Mouse (Mus musculus) cerebellum, adult (tissue): ENCODE results near the gene Inf2.

Experiments
- ATAC-seq: cut with Nextera tagmentation; 2 replicates; pipeline ENCODE4 v1.9.2; 2017; ENCODE audit warnings: mild to moderate bottlenecking, moderate library complexity, mixed read lengths; ENCODE audit not compliant: insufficient number of reproducible peaks, low FRiP score, low TSS enrichment

The Inf2 gene

DNA sequence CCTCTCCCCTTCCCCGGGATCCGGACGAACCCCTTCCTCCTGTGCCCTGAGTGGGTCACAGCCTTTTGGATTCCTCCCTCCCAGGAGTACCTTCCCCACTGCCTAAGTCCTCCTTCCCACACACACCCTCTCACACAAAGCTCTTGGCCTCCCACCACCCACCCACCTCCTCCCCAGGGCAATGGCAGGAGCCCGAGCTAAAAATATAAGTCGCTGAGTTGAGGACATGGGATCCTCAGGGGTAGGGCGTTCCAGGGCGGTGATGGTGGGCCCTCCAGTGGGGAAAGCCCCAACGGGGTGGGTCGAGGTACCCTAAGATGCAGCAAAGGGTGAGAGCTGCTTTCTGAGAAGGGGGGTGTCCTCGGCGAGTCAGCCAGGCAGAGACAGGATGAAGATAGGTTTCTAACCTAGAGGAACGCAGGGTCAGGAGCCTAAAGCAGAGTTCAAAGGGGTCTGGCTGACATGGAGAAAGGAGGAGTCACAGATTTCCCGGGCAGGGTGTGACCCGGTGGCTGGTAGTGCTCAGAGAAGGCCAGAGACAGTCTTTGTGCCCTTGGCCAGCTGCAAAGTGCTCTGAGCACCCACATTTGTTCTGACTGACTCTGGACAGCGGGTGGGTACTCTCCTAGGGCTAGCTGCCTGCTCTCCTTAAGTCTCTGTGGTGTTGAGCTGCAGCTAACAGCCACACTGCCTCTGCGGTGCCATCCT lies 31.9 kb downstream of the Inf2 start:
- no peak for ATAC-seq

DNA sequence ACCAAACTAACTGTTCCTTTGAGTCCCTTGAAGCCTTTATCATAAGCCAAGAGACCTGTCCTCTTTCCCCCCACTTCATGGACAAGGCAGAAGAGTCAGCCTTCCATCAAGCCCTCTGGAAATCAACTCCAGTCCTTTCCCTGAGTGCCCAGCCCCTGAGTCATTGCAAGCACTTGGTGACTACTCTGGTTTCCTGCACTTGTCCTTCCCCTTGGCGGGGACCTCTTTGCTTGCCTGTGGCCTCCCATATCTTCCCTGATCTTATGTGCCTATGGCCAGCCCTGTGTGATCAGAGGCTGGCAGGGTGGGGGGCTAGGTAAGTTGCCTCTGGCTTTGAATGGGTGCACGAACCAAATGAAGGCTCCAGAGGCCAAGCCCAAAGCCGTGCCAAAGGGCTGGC lies 33.3 kb downstream of the Inf2 start:
- ATAC-seq = no peak

- 0 out of 2 replicates have a peak, but pooled peaks have one; percentile 9 for ATAC-seq
Measured at GRCm38 (mm10) chr12:112623742-112624141, 35.2 kb downstream of the Inf2 start.

GRCm38 (mm10) chr12:112625700-112626099 lies 37.1 kb downstream of the Inf2 start:
- no peak for ATAC-seq

DNA sequence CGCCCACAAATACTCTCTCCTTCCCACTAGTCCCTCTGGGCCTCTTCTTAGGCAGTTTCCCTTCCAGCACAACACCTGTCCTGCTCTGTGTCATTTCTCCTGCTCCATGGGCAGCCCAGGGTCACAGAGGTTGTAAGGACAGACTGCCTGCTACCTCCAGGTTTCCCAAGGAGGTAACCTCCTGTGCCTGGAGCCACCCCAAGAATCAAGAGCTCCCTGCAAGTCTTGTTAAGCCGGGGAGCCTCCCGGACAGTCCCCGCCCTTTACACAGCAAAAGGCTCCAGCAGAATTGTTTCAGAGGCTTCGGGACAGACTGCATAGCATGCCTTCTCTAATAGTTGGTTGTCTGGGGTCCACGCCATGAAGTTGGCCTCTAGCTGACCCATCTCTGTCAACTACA lies 37.9 kb downstream of the Inf2 start:
- no peak for ATAC-seq

DNA sequence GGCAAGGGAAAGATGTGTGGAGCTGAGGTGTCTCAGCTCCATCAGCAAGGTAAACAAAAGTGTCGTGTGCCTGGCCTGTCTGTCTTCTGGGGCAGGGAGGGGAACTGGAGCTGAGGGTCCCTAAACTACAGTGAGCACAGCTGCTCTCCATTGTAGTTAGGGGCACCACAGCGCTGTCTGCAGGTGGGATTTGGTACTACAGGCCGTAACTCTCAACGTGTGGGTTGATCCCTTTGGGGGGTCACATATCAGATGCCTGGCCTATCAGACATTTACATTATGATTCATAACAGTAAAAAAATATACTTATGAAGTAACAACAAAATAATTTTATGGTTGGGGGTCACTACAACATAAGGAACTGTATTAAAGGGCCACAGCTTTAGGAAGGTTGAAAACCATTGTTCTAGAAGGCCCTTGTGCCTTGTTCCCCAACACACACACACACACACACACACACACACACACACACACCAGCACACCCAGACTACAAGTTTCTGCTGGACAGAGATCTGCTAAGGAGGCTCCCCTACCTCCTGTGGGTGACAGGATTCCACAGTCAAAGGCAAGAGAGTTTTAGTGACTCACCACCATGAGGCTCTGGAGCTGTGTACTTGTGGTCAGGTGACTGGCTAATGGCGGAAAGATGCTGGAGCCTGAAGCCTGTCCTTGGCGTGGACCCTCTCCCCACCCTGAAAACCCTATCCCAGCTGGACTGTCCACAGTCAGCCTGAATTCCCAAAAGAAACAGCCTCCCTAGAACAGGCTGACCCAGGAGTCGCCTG lies 38.7 kb downstream of the Inf2 start:
- no peak for ATAC-seq

DNA sequence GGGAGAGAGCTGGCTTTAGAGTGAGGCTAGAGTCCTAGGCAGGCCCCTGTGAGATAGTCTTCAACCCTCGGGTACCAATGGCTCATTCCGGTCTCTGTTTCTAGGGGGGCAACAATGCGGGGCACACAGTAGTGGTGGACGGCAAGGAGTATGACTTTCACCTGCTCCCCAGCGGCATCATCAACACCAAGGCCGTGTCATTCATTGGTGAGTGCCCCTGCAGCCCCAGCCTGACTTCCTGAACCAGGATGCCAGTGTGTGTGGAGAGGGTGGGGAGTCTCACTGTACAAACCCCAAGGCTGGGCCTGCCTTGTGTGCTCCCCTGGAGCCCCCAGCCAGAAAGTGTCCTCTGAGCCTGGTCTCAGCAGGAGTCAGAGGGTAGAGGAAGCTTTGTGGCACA lies 39.6 kb downstream of the Inf2 start:
- no peak for ATAC-seq

DNA sequence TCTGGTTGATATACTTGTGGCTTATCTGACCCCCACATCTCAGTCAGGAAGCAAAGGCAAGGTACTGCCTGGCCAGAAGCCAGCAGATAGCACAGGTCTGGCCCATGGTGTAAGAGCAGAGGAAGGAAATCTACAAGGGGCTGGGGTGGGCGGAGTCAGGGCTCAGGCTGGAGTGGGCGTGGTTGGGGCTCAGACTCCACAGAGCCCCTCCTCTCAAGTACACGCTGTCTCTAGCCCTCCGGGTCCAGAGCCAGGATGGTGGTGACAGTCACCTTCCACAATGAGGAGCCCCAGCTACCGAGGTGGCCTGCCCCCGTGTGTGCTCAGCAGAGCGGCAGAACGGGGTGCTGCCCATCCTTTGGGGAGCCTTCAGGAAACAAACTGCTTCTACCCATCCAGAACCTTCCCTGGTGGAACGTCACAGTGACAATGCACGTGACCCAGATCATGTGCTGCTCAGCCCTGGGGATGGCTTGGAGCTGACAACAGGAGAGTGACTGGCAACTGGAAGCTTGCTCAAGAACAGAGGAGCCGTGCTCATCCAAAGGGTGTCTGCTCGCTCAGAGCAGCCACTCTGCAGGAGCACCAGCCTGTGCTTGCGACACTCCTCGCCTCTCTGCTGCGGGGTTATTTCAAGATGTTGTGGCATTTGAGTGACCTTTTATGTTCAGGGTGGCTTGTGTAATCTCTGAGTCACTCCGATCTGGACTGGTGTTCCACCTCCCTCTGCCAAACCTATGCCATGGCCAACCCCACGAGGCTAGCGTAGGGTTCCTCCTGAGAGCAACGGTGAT lies 40.5 kb downstream of the Inf2 start:
- ATAC-seq = peak; percentile 21; the same call in 1 of the 2 replicates

GRCm38 (mm10) chr12:112630029-112630428 lies 41.4 kb downstream of the Inf2 start:
- ATAC-seq = no peak

GRCm38 (mm10) chr12:112630796-112631195 lies 42.2 kb downstream of the Inf2 start:
- ATAC-seq = no peak

GRCm38 (mm10) chr12:112631472-112631871 lies 42.9 kb downstream of the Inf2 start:
- ATAC-seq = no peak

DNA sequence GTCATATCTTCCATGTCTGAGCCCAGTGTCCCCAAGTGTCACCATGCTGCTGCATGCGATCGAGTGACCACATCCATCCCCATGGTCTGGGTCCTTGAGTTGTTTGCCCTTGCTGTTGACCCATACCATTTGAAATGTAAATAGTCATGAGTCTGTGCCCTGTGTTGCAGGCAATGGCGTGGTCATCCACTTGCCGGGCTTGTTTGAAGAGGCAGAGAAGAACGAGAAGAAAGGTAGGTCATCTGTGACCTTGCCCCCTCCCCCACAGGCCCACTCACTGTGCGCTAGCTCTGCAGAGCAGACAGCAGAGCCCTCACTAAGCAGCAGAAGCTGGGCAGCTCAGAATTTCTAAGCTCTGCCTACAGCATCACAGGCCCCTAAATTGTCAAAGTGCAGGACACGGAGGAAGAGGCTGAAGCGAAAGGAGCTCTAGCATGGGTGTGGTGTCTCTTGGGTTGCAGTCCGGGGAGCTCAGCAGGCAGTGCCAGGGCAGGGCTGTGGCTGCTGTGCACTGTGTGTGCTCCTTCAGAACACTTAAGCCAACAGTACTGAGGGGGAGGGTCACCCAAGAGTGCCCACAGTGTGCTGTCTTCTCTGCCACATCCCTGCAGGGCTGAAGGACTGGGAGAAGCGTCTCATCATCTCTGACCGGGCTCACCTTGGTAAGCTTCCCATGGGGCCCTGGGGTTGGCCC lies 43.6 kb downstream of the Inf2 start:
- ATAC-seq = no peak

DNA sequence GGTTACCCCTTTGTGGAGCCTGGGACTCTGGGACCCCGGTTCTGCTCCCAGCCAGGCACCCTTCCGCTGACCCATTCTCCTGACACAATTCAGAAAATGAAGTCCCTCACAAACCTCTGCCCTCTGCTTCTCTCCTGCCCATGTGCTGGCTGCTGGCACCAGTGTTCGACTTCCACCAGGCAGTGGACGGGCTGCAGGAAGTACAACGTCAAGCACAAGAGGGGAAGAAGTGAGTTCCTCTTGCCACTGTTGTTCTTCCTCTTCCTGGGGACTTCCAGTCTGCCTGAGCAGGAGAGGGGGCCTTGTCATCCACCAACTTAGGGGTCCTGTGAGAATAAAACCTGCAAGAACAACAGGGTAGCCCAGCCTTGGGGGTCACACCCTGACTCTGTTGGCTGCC lies 44.3 kb downstream of the Inf2 start:
- ATAC-seq = no peak

GRCm38 (mm10) chr12:112633686-112634085 lies 45.1 kb downstream of the Inf2 start:
- no peak for ATAC-seq

DNA sequence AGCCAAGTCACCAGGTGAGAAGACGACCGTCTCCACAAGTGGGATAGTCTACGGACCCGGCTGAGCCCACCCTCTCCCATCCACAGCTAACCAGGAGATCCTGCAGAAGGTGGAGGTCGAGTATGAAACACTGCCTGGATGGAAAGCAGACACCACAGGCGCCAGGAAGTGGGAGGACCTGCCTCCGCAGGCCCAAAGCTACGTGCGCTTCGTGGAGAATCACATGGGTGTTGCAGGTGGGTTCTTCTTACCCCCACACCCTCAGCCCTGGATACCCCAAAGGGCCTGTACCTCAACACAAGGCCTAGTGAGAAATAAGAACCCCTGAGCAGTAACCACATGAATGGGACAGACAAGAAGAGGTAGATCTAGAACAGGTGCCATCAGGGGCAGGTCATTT lies 50.9 kb downstream of the Inf2 start:
- ATAC-seq = no peak

GRCm38 (mm10) chr12:112643126-112643525 lies 54.5 kb downstream of the Inf2 start:
- no peak for ATAC-seq

GRCm38 (mm10) chr12:112644180-112644854 lies 55.7 kb downstream of the Inf2 start, which contains the start of gene Siva1:
TSS of gene Siva1 (plus strand) at chr12:112644679.
- peak; percentile 94 for ATAC-seq

DNA sequence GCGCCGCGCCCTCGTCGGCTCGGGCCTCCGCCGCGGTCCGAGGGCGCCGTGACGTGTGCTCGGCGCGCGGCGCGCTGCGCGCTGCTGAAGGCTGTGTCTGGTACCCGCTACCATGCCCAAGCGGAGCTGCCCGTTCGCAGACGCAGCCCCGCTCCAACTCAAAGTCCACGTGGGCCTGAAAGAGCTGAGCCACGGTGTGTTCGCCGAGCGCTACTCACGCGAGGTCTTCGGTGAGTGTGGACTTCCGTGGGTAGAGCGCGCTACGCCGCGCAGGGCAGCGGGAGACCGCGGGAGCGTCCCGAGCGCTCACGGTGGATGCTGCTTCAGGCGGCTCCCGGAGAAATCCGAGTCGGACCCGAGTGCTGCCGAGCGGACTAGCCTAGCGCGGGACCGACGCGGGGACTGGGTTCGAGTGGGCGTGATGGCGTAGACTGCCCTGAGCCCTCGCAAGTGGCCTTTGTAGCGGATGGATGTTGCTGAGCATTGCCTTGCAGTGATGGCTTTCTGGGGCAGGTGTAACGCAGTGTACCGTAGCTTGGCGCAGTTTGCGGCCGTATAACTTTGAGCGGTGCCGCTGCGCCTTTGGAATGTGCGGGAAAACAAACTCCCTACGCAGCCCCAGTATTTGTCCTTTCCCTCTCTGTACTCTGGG lies 56.4 kb downstream of the Inf2 start:
- no peak; the same call in none of the 2 replicates for ATAC-seq

DNA sequence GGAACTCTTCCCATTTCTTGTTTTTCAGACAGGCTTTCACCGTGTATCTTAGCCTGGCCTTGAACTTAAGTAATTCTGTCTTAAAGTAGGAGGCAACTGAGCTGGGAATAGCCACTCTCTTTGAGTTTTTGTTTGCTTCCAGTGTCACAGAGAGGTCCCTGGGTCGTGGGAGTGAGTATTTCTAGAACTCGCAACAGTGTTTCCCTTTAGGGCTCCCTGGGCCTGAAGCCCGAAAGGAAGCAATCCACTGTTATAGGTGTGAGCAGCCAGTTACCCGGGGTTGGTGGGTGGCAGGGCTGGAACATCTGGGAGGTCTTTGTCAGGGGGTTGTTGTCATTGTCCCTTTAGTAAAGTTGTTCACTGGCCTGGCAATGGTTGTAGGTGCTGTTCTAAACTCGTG lies 57.6 kb downstream of the Inf2 start:
- no peak for ATAC-seq
